ENCODE assay signal across 8 mouse cellular contexts in genomic region chr9:75280814-75281213, GRCm38 (mm10).
DNase-seq lines count a peak whose midpoint lies in the region; ATAC-seq lines count a peak whose summit lies in the region.

No protein-coding gene starts in this region.

- ATAC-seq in frontal cortex, adult (ENCODE audit: low TSS enrichment), result peak; percentile 45; the same call in 1 of the 2 replicates

- no peak for DNase-seq in frontal cortex, postnatal 10 days (ENCODE audit: low spot score in 2 of 2)
- peak; percentile 32 for DNase-seq in retina, postnatal 1 day
- DNase-seq in retina, embryonic 14.5 days (ENCODE audit: low spot score), result no peak
- peak; percentile 63 to 80 for DNase-seq in cerebellum, postnatal 25 days
- DNase-seq in kidney, postnatal 10 days, result peak; percentile 76
- peak; percentile 67 for DNase-seq in naive thymus-derived CD4-positive, alpha-beta T cell, adult 2 months (ENCODE audit: low read depth)
- no peak for DNase-seq in urinary bladder, postnatal 4 days (ENCODE audit: low spot score in 2 of 2)

Comparison
In these comparisons a context has a peak if more than half of its experiments do, and no peak if none do; other contexts are left out.
1. DNase-seq: peak in retina, postnatal 1 day (single experiment), cerebellum, postnatal 25 days (2 of 2), kidney, postnatal 10 days (single experiment) and naive thymus-derived CD4-positive, alpha-beta T cell, adult 2 months (single experiment); none in frontal cortex, postnatal 10 days (0 of 2), retina, embryonic 14.5 days (single experiment) and urinary bladder, postnatal 4 days (0 of 2).